Mouse (Mus musculus) liver, embryonic 13.5 days (tissue): ENCODE measurements around the gene Elp4. TPM values are rescaled to one million over a fixed set of nuclear protein-coding genes. Genes with fewer than 3 reads are reported as not detected.

Source experiments
- ATAC-seq: fragments of 200-750 bp; cut with Nextera tagmentation; 2 replicates; pipeline ENCODE4 v1.8.0; 2017; ENCODE audit warnings: low read depth, mild to moderate bottlenecking, moderate number of reproducible peaks, moderate library complexity
- DNase-seq: peaks from one replicate; pipeline ENCODE4 v3.0.0; 2022
- H3K27ac ChIP-seq: fragments of 300-500 bp; sonication (generic); 2 replicates; pipeline ENCODE4 v1.5.1; 2015; ENCODE audit warnings: moderate library complexity, mild to moderate bottlenecking, inconsistent platforms
- H3K27me3 ChIP-seq: fragments of 300-500 bp; sonication (generic); 2 replicates; pipeline ENCODE4 v1.6.1; 2015; ENCODE audit warnings: mild to moderate bottlenecking, inconsistent platforms
- H3K36me3 ChIP-seq: fragments of 300-500 bp; sonication (generic); 2 replicates; pipeline ENCODE4 v1.6.1; 2015; ENCODE audit warnings: mild to moderate bottlenecking, inconsistent platforms
- H3K4me1 ChIP-seq: fragments of 300-500 bp; sonication (generic); replicated peaks from 2 replicates; pipeline ENCODE4 v1.6.1; 2015; ENCODE audit warnings: inconsistent platforms
- H3K4me2 ChIP-seq: fragments of 300-500 bp; sonication (generic); 2 replicates; pipeline ENCODE4 v1.6.1; 2015; ENCODE audit warnings: inconsistent platforms, mild to moderate bottlenecking, moderate library complexity
- H3K4me3 ChIP-seq: fragments of 300-500 bp; sonication (generic); replicated peaks from 2 replicates; pipeline ENCODE4 v1.5.1; 2015; ENCODE audit warnings: mild to moderate bottlenecking, inconsistent platforms
- H3K9ac ChIP-seq: fragments of 300-500 bp; sonication (generic); 2 replicates; pipeline ENCODE4 v1.6.1; 2015; ENCODE audit warnings: mild to moderate bottlenecking, inconsistent platforms
- H3K9me3 ChIP-seq: fragments of 300-500 bp; sonication (generic); replicated peaks from 2 replicates; pipeline ENCODE4 v1.6.1; 2016; ENCODE audit warnings: inconsistent platforms
- WGBS: fragments of 180-500 bp; shearing (Covaris S2); methylation state at CpG from one replicate; pipeline ENCODE4 v1.1.7; 2015; ENCODE audit not compliant: insufficient replicate concordance; 5-methylcytosine and 5-hydroxymethylcytosine counted together
- polyA plus RNA-seq: library from polyadenylated mRNA; unstranded; fragments of >200 nt; fragmentation: Nextera tagmentation; extraction: Ambion mirVana; gene quantifications from 2 replicates; pipeline ENCODE4 v1.2.1, GENCODE M21; 2015

The Elp4 gene
- polyA plus RNA-seq, 1 experiment from 2014 or later, result 19.7 TPM

- H3K4me3 ChIP-seq, result no peak overlapping the region
- H3K4me1 ChIP-seq, result peaks cover 24% of the 10 kb centered on the region
- H3K4me2 ChIP-seq, result no peak overlapping the region
- ATAC-seq (no peak), DNase-seq (no peak)
- no peak overlapping the region for H3K27ac ChIP-seq
- no peak overlapping the region for H3K9ac ChIP-seq
- H3K27me3 ChIP-seq, result no peaks in the 10 kb centered on the region
- no peaks in the 10 kb centered on the region for H3K36me3 ChIP-seq
- H3K9me3 ChIP-seq, result no peaks in the 10 kb centered on the region
These were observed 99.2 kb downstream of the Elp4 start for GRCm38 (mm10) chr2:105805210-105805609.

GRCm38 (mm10) chr2:105804506-105804905 lies 99.9 kb downstream of the Elp4 start:
- Histone ChIP-seq H3K4me1 (peaks cover 24% of the 10 kb centered on the region), H3K9ac (no peak overlapping the region), H3K36me3 (no peaks in the 10 kb centered on the region), H3K27me3 (no peaks in the 10 kb centered on the region), H3K27ac (no peak overlapping the region), H3K4me2 (no peak overlapping the region), H3K9me3 (no peaks in the 10 kb centered on the region), H3K4me3 (no peak overlapping the region)
- 64% methylated on average over 10 of the region's 10 CpGs for WGBS
- DNase-seq, result no peak
- ATAC-seq, result no peak

GRCm38 (mm10) chr2:105803427-105803826 lies 100.9 kb downstream of the Elp4 start:
- 26% methylated on average over 5 of the region's 5 CpGs for WGBS
- DNase-seq (no peak), ATAC-seq (no peak)

GRCm38 (mm10) chr2:105802902-105803301 lies 101.5 kb downstream of the Elp4 start:
- Histone ChIP-seq H3K27ac (no peak overlapping the region), H3K4me1 (peaks cover 24% of the 10 kb centered on the region), H3K4me2 (no peak overlapping the region), H3K36me3 (no peaks in the 10 kb centered on the region), H3K9ac (no peak overlapping the region), H3K9me3 (no peaks in the 10 kb centered on the region), H3K27me3 (no peaks in the 10 kb centered on the region), H3K4me3 (no peak overlapping the region)
- no peak for DNase-seq
- WGBS, result 83% methylated on average over 2 of the region's 2 CpGs
- ATAC-seq, result no peak

More at GRCm38 (mm10) chr2:105803427-105803826, 100.9 kb downstream of the Elp4 start:
- Histone ChIP-seq H3K27me3 (no peaks in the 10 kb centered on the region), H3K36me3 (no peaks in the 10 kb centered on the region), H3K4me2 (no peak overlapping the region), H3K4me3 (no peak overlapping the region), H3K9ac (no peak overlapping the region), H3K27ac (no peak overlapping the region), H3K4me1 (peaks cover 24% of the 10 kb centered on the region), H3K9me3 (no peaks in the 10 kb centered on the region)

- Histone ChIP-seq H3K4me3 (no peak overlapping the region), H3K36me3 (no peaks in the 10 kb centered on the region), H3K4me1 (peaks cover 17% of the 10 kb centered on the region), H3K27ac (no peak overlapping the region), H3K4me2 (no peak overlapping the region), H3K9ac (no peak overlapping the region), H3K27me3 (no peaks in the 10 kb centered on the region), H3K9me3 (no peaks in the 10 kb centered on the region)
- DNase-seq (no peak), ATAC-seq (no peak)
- 84% methylated on average over 6 of the region's 6 CpGs for WGBS
These were observed 102.8 kb downstream of the Elp4 start for GRCm38 (mm10) chr2:105801536-105801935.

GRCm38 (mm10) chr2:105800694-105801093 lies 103.7 kb downstream of the Elp4 start:
- H3K36me3 ChIP-seq, result no peaks in the 10 kb centered on the region
- WGBS, result 70% methylated on average over 1 of the region's 1 CpGs
- H3K4me3 ChIP-seq, result no peak overlapping the region
- no peaks in the 10 kb centered on the region for H3K9me3 ChIP-seq
- no peak overlapping the region for H3K27ac ChIP-seq
- no peak overlapping the region for H3K9ac ChIP-seq
- no peak overlapping the region for H3K4me2 ChIP-seq
- H3K27me3 ChIP-seq, result no peaks in the 10 kb centered on the region
- H3K4me1 ChIP-seq, result peaks cover 9% of the 10 kb centered on the region
- no peak for ATAC-seq
- no peak for DNase-seq

- Histone ChIP-seq H3K27ac (no peak overlapping the region), H3K4me1 (peaks cover 8% of the 10 kb centered on the region; the same call in 1 of the 2 replicates), H3K4me3 (no peak overlapping the region), H3K4me2 (no peak overlapping the region), H3K9ac (no peak overlapping the region), H3K36me3 (no peaks in the 10 kb centered on the region), H3K27me3 (no peaks in the 10 kb centered on the region), H3K9me3 (no peaks in the 10 kb centered on the region)
- no peak for ATAC-seq
- DNase-seq, result no peak
- WGBS, result 68% methylated on average over 2 of the region's 2 CpGs
These were observed 104.5 kb downstream of the Elp4 start for GRCm38 (mm10) chr2:105799840-105800239.

GRCm38 (mm10) chr2:105797842-105798241 lies 106.5 kb downstream of the Elp4 start:
- H3K27me3 ChIP-seq, result no peaks in the 10 kb centered on the region
- H3K4me2 ChIP-seq, result no peak overlapping the region
- H3K9ac ChIP-seq, result no peak overlapping the region
- no peak overlapping the region for H3K4me3 ChIP-seq
- no peaks in the 10 kb centered on the region for H3K36me3 ChIP-seq
- ATAC-seq (no peak), DNase-seq (no peak)
- H3K27ac ChIP-seq, result no peak overlapping the region
- no peaks in the 10 kb centered on the region for H3K9me3 ChIP-seq
- no peaks in the 10 kb centered on the region for H3K4me1 ChIP-seq

- no peak overlapping the region for H3K4me3 ChIP-seq
- no peak overlapping the region for H3K27ac ChIP-seq
- no peaks in the 10 kb centered on the region for H3K4me1 ChIP-seq
- DNase-seq, result no peak
- no peak overlapping the region for H3K4me2 ChIP-seq
- H3K9me3 ChIP-seq, result no peaks in the 10 kb centered on the region
- H3K36me3 ChIP-seq, result no peaks in the 10 kb centered on the region
- no peak for ATAC-seq
- no peaks in the 10 kb centered on the region for H3K27me3 ChIP-seq
- no peak overlapping the region for H3K9ac ChIP-seq
These were observed 108.3 kb downstream of the Elp4 start for GRCm38 (mm10) chr2:105796101-105796500.

- Histone ChIP-seq H3K27me3 (no peaks in the 10 kb centered on the region), H3K36me3 (no peaks in the 10 kb centered on the region), H3K9me3 (no peaks in the 10 kb centered on the region), H3K4me1 (no peaks in the 10 kb centered on the region), H3K4me3 (no peak overlapping the region), H3K9ac (no peak overlapping the region), H3K4me2 (no peak overlapping the region), H3K27ac (no peak overlapping the region)
- WGBS, result 80% methylated on average over 12 of the region's 12 CpGs
- ATAC-seq, result no peak
- no peak for DNase-seq
These were observed 111.8 kb downstream of the Elp4 start for GRCm38 (mm10) chr2:105792339-105793120.

- no peaks in the 10 kb centered on the region for H3K36me3 ChIP-seq
- H3K4me1 ChIP-seq, result no peaks in the 10 kb centered on the region
- H3K4me2 ChIP-seq, result no peak overlapping the region
- H3K27ac ChIP-seq, result no peak overlapping the region
- H3K4me3 ChIP-seq, result no peak overlapping the region
- no peaks in the 10 kb centered on the region for H3K9me3 ChIP-seq
- no peaks in the 10 kb centered on the region for H3K27me3 ChIP-seq
- ATAC-seq (no peak), DNase-seq (no peak)
- WGBS, result 87% methylated on average over 1 of the region's 1 CpGs
- no peak overlapping the region for H3K9ac ChIP-seq
These were observed 114.4 kb downstream of the Elp4 start for GRCm38 (mm10) chr2:105789936-105790335.

- Histone ChIP-seq H3K27ac (no peak overlapping the region), H3K4me1 (no peaks in the 10 kb centered on the region), H3K27me3 (no peaks in the 10 kb centered on the region), H3K4me3 (no peak overlapping the region), H3K4me2 (no peak overlapping the region), H3K9ac (no peak overlapping the region), H3K9me3 (no peaks in the 10 kb centered on the region), H3K36me3 (no peaks in the 10 kb centered on the region)
- WGBS, result 67% methylated on average over 4 of the region's 4 CpGs
- ATAC-seq (no peak), DNase-seq (no peak)
These were observed 116.6 kb downstream of the Elp4 start for GRCm38 (mm10) chr2:105787726-105788125.
